Mouse (Mus musculus) layer of hippocampus, postnatal 10 days (tissue): Measurements from ENCODE around the gene Parva. TPM values are rescaled to one million over a fixed set of nuclear protein-coding genes. Genes with fewer than 3 reads are reported as not detected.

ENCODE experiments used
- DNase-seq, 2 experiments: peaks; one replicate each; pipeline ENCODE4 v3.0.0; 2021; ENCODE audit warnings: low spot score in 2 of 2
- total RNA-seq, 2 experiments: library from RNA; stranded (reverse); gene quantifications; 2 replicates each; pipeline ENCODE4 v1.2.3; 2021

Parva gene
- total RNA-seq, 2 experiments from 2014 or later, result 50.9 to 56.0 TPM

DNA sequence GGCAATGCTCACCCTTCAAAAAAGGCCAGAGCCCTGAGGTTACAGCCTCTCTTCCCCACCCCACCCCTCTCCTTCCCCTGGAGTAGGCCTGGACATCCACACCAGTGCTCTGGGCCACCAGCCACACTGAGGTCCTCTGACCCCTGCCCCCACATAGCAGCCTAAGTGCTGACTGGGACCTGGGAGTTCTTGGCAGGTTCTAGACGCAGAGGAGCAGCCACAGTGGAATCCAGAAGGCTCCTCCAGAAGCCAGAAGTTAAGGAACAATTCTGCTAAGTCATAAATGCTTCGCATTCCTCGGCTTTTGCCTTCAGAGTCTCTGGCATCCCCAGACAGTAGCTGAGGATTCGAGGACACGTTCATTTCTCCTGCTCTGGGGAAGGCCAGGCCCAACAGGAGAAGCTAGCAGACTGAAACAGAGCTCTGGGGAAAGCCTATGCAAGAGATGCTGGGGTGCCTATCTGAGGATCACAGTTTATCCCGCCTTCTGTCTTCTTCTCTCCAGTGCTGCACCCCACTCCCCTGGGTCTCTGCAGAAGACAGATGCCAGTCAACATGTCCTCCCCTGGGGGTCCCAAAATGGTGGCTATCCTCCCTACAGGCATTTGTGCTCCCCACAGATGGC lies 168.0 kb downstream of the Parva start:
- no peak for DNase-seq

DNA sequence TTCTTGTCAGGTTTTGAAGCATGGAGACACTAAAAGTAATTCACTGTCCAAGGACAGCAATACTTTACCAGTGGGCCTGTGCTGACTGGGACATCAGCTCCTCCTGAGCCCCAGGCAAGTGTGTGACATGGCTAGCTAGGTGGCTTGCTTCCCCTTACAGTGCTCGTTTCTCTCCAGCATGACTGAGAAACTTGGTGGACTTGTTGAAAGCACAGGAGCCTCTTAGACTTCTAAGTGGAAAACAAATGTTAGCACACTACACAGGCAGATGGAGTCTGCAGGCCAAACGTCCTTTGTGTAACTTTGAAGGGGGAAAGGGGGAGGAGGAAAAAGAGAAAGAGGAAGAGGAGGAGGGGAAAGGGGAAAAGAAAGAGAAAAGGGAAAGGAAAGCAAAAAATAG lies 172.3 kb downstream of the Parva start:
- no peak for DNase-seq

DNA sequence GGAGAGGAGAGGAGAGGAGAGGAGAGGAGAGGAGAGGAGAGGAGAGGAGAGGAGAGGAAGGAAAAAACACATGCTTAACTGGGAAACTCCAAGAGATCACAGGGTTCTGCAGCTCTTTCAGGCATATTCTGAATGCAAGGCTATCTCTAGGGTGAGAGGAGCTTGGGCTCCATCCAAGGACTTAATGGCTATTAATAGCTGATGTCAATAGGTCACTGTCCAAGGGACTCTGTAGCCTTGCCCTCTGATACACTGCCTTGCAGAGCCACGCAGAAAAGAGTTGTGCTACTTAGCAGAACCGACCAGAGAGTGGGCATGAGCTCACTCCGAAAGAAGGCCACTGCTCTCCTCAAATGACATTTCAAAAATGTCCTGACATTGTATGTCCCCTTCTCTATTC lies 172.9 kb downstream of the Parva start:
- DNase-seq, result no peak

DNA sequence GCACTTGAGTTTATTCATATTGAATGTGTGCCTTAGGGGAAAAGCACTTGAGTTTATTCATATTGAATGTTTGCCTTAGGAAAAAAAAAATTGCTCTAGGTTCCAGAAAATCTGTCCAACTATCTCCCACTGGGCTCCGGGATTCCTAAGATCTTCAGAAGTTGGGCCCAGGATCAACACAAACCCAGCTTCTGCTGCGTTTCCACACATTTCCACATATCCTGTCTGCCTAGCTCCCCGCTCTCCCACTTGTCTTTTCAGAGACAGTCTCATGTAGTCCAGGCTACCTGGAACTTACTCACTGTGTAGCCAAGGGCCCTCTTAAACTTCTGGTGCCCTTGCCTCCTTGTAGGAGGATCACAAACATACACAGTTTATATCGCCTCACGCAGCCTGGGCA lies 175.7 kb downstream of the Parva start:
- no peak for DNase-seq

DNA sequence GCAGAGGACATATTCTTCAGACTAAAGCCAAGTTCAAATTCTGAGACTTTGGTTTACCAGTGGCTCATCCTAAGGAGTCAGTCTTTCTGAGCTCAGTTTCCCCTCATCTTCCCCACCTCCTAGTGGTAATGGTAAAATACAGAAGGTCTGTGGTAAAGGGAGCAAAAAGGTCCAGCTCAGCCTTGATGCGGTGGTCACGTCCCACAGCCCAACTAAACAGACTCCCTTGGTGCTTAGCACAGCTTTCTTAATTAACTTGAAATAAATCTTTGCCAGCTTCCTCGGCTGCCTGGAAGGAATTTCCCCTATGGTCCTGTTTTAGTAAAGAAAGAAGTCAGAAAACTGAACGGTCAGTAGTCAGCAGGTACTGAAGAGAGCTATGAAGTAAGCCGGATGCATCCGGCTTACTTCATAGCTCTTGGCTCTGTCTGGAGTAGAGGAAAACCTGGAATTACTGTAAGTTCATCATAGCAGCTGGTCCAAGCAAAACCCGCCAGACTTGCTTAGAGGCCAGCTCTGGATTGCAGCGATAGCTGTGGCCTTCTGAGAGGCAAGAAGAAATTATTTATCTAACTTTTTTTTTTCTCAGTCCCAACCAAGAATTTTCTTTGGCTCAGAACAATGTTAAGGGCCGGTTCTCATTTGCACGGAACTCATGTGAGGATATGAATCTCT lies 176.3 kb downstream of the Parva start:
- DNase-seq, result no peak

DNA sequence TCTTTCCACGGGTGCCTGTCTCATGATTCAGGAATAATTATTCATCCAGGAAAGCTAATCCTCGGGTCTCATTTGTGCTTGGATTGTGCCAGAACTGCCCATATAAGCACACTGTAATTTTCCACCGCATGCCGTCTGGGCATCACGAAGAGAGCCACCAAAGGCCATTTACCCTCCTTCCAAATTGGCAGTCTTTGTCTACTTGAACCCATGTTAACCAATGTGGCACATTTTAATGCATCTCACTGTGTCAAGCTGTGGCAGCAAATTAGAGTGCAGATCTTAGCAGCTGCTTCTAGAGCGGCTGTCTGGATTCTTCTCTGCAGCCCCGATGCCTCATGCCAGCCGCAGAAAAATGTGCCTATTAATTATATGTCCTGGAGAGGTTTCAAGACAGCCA lies 176.9 kb downstream of the Parva start:
- DNase-seq, result no peak

DNA sequence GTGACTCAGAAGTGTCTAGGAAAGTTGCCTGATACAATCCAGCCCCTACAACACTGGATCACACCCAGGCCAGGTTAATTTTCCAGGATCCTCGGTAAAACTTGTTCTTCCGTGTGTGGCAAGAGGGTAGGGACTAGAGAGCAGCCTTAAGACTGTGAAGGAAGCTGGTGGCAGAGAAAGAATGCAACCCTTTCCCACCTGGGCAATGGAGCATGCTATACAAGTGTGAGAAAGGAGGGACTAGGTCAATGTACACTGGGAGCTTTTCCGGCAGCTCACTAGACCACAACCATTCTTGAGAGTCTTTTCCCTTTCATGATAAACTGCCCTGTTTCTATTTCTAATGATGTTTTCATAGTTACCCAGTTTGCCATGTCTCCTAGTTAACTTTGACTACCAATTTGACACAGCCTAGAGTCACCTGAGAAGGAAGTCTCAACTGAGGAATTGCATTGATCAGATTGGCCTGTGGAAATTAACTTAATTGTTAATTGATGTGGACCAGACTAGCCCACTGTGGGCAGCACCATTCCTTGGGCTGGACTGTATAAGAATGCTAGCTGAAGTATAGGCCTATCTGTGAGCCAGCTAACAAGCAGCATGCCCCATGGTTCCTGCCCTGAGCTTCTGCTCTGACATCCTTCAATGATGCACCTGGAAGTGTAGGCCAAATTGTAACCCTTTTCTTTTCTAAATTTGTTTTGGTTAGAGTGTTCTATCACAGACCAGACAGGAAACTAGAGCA lies 186.9 kb downstream of the Parva start:
- DNase-seq, result no peak

DNA sequence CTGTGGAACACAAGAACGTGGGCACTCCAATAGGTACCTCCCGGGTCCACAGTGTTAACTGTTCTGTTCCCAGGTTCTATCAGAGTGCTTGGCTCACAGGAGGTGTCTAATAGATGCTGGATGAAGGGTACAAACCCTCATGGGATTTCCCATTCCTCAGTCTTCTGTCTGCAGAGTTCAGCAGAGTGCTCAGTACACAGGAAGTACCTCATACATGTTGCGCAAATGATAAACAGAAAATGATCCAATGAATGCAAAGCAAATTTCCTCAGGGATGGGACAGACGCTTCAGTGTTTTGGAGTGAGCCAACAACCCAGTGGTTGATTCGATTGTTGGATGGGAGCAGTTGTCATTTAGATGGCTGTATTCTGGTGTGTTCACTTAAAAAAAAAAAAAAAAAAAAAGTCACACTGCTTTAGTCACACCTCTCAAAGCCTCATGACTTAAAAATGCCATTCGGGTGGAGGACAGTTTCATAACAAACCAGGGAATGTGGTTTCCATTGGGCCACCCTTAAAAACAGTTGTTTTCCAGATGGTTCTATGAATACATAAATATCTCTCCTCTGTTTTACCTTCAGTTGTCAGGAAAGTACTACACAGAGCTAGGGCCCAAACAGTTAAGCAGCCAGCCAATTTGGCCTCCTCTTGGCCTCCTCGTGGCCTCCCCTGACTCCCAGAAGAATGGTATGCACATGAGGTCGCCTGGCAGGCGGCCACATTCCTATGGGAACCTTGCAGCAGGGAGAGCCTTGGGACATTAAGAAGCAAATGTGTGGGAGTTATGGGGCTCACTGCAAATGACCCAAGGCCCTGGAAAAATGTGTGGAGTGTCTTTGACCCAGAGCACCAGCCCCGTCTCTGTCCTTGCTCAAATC lies 187.7 kb downstream of the Parva start:
- DNase-seq, result no peak

DNA sequence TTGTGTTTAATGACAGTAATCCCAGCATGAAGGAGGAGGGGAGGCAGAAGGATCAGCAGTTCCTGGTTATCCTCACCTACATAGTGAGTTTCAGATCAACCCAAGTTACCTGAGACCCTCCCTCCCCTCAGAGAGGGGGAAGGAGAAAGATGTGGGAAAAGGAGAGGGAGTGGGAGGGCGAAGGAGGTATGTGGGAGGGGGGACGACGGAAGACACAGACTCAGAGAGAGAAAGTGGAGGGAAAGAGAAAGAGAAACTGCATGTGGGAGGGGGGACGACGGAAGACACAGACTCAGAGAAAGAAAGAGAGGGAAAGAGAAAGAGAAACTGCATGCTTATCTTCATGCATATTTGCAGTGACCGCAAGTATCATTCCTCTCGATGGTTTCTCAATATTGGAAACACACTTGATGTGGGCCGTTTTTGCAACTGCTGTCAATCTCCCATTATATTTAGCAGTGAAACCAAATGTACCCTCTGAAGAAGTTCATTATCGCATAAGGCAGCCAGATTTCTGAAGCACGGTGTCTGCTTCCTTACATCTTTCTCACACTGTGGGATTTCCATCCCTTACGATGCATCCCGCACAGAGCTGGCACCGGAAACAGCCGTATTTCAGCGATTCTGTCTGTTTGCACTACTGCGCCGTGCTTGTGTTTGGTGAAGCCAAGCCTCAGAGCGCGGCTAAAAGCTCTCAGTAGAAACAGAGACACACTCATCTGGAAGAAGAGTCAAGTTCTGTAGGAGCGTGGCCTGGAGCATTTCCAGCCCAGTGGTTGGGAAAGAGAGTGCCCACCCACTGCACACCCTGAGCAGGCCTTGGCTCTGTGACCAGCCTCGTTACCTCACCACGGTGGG lies 193.2 kb downstream of the Parva start:
- DNase-seq, result peak; percentile 20 to 43

DNA sequence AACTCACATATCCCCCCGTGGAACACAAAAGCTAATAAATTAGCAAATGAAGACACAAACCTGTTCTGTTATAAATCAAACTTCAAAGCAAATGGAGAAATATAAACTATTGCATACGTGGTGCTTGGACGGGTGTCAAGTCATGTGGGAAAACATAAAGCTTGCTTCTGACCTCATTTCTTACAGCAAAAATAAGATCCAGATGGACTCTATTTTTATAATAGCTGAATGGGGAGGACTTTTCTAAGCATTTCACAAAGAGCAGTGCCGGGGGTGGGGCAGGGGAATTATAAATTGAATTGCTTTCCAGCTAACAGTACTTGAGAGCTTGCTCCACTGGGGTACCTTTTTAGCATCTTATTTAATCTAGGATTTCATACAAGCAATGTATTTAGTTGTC lies 200.2 kb downstream of the Parva start:
- DNase-seq, result no peak

DNA sequence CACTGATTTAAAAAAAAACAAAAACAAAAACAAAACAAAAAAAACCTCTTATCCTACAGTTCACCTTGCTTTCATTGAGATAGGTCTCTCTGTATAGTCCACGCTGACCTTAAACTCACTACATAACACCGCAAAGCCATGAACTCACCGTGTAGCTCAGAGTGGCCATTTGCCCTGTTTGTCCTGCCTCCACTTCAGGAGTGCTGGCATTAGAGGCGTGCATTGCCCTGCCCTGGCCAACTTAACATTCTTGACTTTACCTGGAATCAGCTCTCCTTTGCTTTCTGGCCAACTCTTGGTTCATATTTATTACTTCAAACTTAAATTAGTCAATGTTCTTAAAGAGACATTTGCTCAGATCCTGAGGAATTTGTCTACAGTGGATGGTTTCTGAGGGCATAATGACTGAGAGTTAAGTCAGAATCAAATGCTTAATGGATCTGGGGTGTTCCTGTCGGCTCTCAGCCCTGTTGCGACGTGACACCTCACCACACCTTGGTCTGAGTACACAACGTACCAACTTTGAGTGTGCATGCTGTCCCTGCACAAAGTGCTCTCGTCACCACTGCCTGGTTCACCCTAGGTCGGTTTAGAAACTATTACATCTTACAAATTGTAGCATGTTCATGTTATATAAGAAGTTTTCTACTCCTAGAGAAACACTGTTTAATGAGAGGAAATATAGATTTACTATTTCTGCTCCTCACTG lies 207.4 kb downstream of the Parva start:
- no peak for DNase-seq

DNA sequence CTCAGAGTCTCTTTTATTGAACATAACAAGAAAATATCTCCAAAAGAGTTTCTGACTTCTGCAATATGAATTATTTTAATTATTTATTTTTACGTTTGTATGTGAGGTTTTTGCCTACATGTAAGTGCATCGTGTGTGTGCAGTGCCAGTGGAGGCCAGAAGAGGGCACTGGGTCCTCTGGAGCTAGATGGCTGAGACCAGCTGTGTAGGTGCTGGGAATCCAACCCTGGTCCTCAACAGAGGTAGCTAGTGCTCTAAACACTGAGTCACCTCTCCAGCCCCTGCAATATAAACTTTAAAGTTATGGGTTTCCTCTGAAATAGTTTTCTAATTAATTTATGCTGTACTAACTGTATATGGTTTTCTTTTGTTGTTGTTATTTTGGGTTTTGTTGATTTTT lies 208.6 kb downstream of the Parva start:
- DNase-seq, result no peak

Other genes starting within 250 kb of the Parva start
- 100 to 1,000 TPM; 406 to 434 TPM for gene Mical2, start 201.6 kb upstream of the Parva start, total RNA-seq